Mouse (Mus musculus) hindbrain, embryonic 11.5 days (tissue): ENCODE results near the gene Lsm10. TPM values are rescaled to one million over a fixed set of nuclear protein-coding genes. Genes with fewer than 3 reads are reported as not detected.
A peak's percentile ranks its signal among the peaks of the same experiment; 100 is the strongest.
"Not testable (repeated sequence)": the region's sequence is repeated elsewhere in the genome, so short reads cannot be mapped to it uniquely, and the experiment has no call there.

Experiments
- ATAC-seq: fragments of 200-750 bp; cut with Nextera tagmentation; 2 replicates; pipeline ENCODE4 v1.8.0; 2017; ENCODE audit warnings: mild to moderate bottlenecking, moderate TSS enrichment, moderate library complexity; ENCODE audit not compliant: low FRiP score
- DNase-seq: peaks from one replicate; pipeline ENCODE4 v3.0.0-alpha.2; 2015; ENCODE audit warnings: low spot score
- H3K27ac ChIP-seq: fragments of 300-500 bp; sonication (generic); 2 replicates; pipeline ENCODE4 v1.5.1; 2014; ENCODE audit warnings: mild to moderate bottlenecking, low read depth, low read length
- H3K27me3 ChIP-seq: fragments of 300-500 bp; sonication (generic); 2 replicates; pipeline ENCODE4 v1.6.1; 2014; ENCODE audit warnings: mild to moderate bottlenecking, low read length, moderate library complexity, mixed read lengths; ENCODE audit not compliant: control insufficient read depth, insufficient read depth
- H3K36me3 ChIP-seq: fragments of 300-500 bp; sonication (generic); 2 replicates; pipeline ENCODE4 v1.6.1; 2014; ENCODE audit warnings: mild to moderate bottlenecking, low read length, moderate library complexity, mixed read lengths; ENCODE audit not compliant: control insufficient read depth, insufficient read depth
- H3K4me1 ChIP-seq: fragments of 300-500 bp; sonication (generic); replicated peaks from 2 replicates; pipeline ENCODE4 v1.6.1; 2014; ENCODE audit warnings: low read length, mixed read lengths; ENCODE audit not compliant: control insufficient read depth, insufficient read depth
- H3K4me2 ChIP-seq: fragments of 300-500 bp; sonication (generic); replicated peaks from 2 replicates; pipeline ENCODE4 v1.6.1; 2014; ENCODE audit warnings: mild to moderate bottlenecking, low read depth, low read length
- H3K4me3 ChIP-seq: fragments of 300-500 bp; sonication (generic); 2 replicates; pipeline ENCODE4 v1.5.1; 2014; ENCODE audit warnings: low read depth, low read length
- H3K9ac ChIP-seq: fragments of 300-500 bp; sonication (generic); 2 replicates; pipeline ENCODE4 v1.6.1; 2014; ENCODE audit warnings: low read depth, low read length
- H3K9me3 ChIP-seq: fragments of 300-500 bp; sonication (generic); 2 replicates; pipeline ENCODE4 v1.6.1; 2016; ENCODE audit warnings: low read length; ENCODE audit not compliant: control insufficient read depth
- WGBS: fragments of 180-500 bp; shearing (Covaris S2); extraction: QIAGEN DNeasy Blood & Tissue Kit; methylation state at CpG from one replicate; pipeline ENCODE4 v1.1.7; 2014; 5-methylcytosine and 5-hydroxymethylcytosine counted together
- polyA plus RNA-seq: library from polyadenylated mRNA; unstranded; fragments of >200 nt; fragmentation: Nextera tagmentation; extraction: Ambion mirVana; gene quantifications from 2 replicates; pipeline ENCODE4 v1.2.1, GENCODE M21; 2014

The Lsm10 gene
- polyA plus RNA-seq, 1 experiment from 2014 or later = 44.1 TPM

GRCm38 (mm10) chr4:126090101-126090847 is 6.1 kb upstream of the Lsm10 start:
- WGBS = 78% methylated on average over 7 of the region's 7 CpGs
- no peaks in the 10 kb centered on the region for H3K4me1 ChIP-seq
- no peaks in the 10 kb centered on the region for H3K36me3 ChIP-seq
- no peaks in the 10 kb centered on the region for H3K27me3 ChIP-seq
- H3K9ac ChIP-seq = no peak overlapping the region
- H3K4me2 ChIP-seq = no peak overlapping the region
- no peaks in the 10 kb centered on the region for H3K9me3 ChIP-seq
- ATAC-seq (no peak), DNase-seq (no peak)
- no peak overlapping the region for H3K27ac ChIP-seq
- no peak overlapping the region for H3K4me3 ChIP-seq

- Histone ChIP-seq H3K36me3 (no peaks in the 10 kb centered on the region), H3K9me3 (no peaks in the 10 kb centered on the region), H3K27me3 (no peaks in the 10 kb centered on the region), H3K4me1 (no peaks in the 10 kb centered on the region), H3K4me2 (no peak overlapping the region), H3K9ac (no peak overlapping the region), H3K27ac (no peak overlapping the region), H3K4me3 (no peak overlapping the region)
- WGBS = 78% methylated on average over 4 of the region's 4 CpGs
- DNase-seq (no peak), ATAC-seq (no peak)
These were observed 5.6 kb upstream of the Lsm10 start for GRCm38 (mm10) chr4:126090848-126091124.

- no peak overlapping the region for H3K4me2 ChIP-seq
- H3K36me3 ChIP-seq = no peaks in the 10 kb centered on the region
- DNase-seq (no peak), ATAC-seq (no peak)
- no peaks in the 10 kb centered on the region for H3K27me3 ChIP-seq
- H3K9me3 ChIP-seq = no peaks in the 10 kb centered on the region
- no peak overlapping the region for H3K27ac ChIP-seq
- WGBS = 85% methylated on average over 8 of the region's 8 CpGs
- no peak overlapping the region for H3K4me3 ChIP-seq
- H3K4me1 ChIP-seq = no peaks in the 10 kb centered on the region
- no peak overlapping the region for H3K9ac ChIP-seq
These were observed 4.5 kb upstream of the Lsm10 start for GRCm38 (mm10) chr4:126091873-126092272.

- peak overlapping the region; percentile 55; the same call in 1 of the 2 replicates for H3K4me2 ChIP-seq
- H3K27me3 ChIP-seq, H3K9ac ChIP-seq, ATAC-seq, H3K27ac ChIP-seq, H3K4me3 ChIP-seq, DNase-seq, H3K9me3 ChIP-seq, H3K4me1 ChIP-seq, H3K36me3 ChIP-seq: not testable (repeated sequence)
- WGBS = 57% methylated on average over 14 of the region's 14 CpGs
These were observed 597 bp upstream of the Lsm10 start for GRCm38 (mm10) chr4:126095622-126096430.

GRCm38 (mm10) chr4:126097711-126098253 is 1.4 kb downstream of the Lsm10 start:
- H3K4me2 ChIP-seq = no peak overlapping the region
- no peaks in the 10 kb centered on the region for H3K27me3 ChIP-seq
- DNase-seq = no peak
- H3K4me1 ChIP-seq = no peaks in the 10 kb centered on the region
- no peak for ATAC-seq
- WGBS = 93% methylated on average over 20 of the region's 20 CpGs
- no peak overlapping the region for H3K4me3 ChIP-seq
- H3K27ac ChIP-seq = no peak overlapping the region
- no peaks in the 10 kb centered on the region for H3K9me3 ChIP-seq
- no peak overlapping the region for H3K9ac ChIP-seq
- H3K36me3 ChIP-seq = no peaks in the 10 kb centered on the region

- no peaks in the 10 kb centered on the region for H3K9me3 ChIP-seq
These were observed 2.9 kb downstream of the Lsm10 start for GRCm38 (mm10) chr4:126099365-126099764.

GRCm38 (mm10) chr4:126100764-126101163 is 4.3 kb downstream of the Lsm10 start:
- no peaks in the 10 kb centered on the region for H3K9me3 ChIP-seq
- H3K4me1 ChIP-seq = peaks cover 4% of the 10 kb centered on the region; the same call in 1 of the 2 replicates
- DNase-seq = no peak
- no peak overlapping the region for H3K27ac ChIP-seq
- H3K4me2 ChIP-seq = no peak overlapping the region
- H3K27me3 ChIP-seq = no peaks in the 10 kb centered on the region
- H3K36me3 ChIP-seq = no peaks in the 10 kb centered on the region
- H3K4me3 ChIP-seq = no peak overlapping the region
- H3K9ac ChIP-seq = no peak overlapping the region
- 85% methylated on average over 3 of the region's 3 CpGs for WGBS
- ATAC-seq = no peak

More at GRCm38 (mm10) chr4:126099365-126099764, 2.9 kb downstream of the Lsm10 start:
- no peak for DNase-seq
- Histone ChIP-seq H3K4me2 (no peak overlapping the region), H3K4me1 (no peaks in the 10 kb centered on the region), H3K9ac (no peak overlapping the region), H3K27ac (no peak overlapping the region), H3K4me3 (no peak overlapping the region), H3K36me3 (no peaks in the 10 kb centered on the region), H3K27me3 (no peaks in the 10 kb centered on the region)
- WGBS = 90% methylated on average over 3 of the region's 3 CpGs
- no peak for ATAC-seq

- H3K9ac ChIP-seq = no peak overlapping the region
- H3K9me3 ChIP-seq = no peaks in the 10 kb centered on the region
- no peak overlapping the region for H3K4me3 ChIP-seq
- H3K36me3 ChIP-seq = no peaks in the 10 kb centered on the region
- ATAC-seq (no peak), DNase-seq (peak; percentile 11)
- H3K27ac ChIP-seq = no peak overlapping the region
- WGBS = 43% methylated on average over 7 of the region's 7 CpGs
- H3K4me1 ChIP-seq = peaks cover 4% of the 10 kb centered on the region; the same call in 1 of the 2 replicates
- H3K27me3 ChIP-seq = no peaks in the 10 kb centered on the region
- H3K4me2 ChIP-seq = no peak overlapping the region
These were observed 5.8 kb downstream of the Lsm10 start for GRCm38 (mm10) chr4:126102061-126102841.
